Mouse (Mus musculus) thymus, adult 2 months (tissue): Measurements from ENCODE around the gene Dennd2c. TPM values are rescaled to one million over a fixed set of nuclear protein-coding genes. Genes with fewer than 3 reads are reported as not detected.

Experiments used
- DNase-seq: peaks from one replicate; pipeline ENCODE4 v3.0.0; 2021
- H3K27ac ChIP-seq: fragments of 200-500 bp; 2 replicates; pipeline ENCODE4 v1.5.1; 2012; ENCODE audit warnings: low read length, control low read depth; ENCODE audit not compliant: control insufficient read depth, insufficient read depth
- H3K27me3 ChIP-seq: fragments of 200-500 bp; 2 replicates; pipeline ENCODE4 v1.6.1; 2012; ENCODE audit warnings: mild to moderate bottlenecking, low read length, moderate library complexity, mixed read lengths; ENCODE audit not compliant: control insufficient read depth, insufficient read depth
- H3K36me3 ChIP-seq: fragments of 200-500 bp; 2 replicates; pipeline ENCODE4 v1.6.1; 2012; ENCODE audit warnings: mild to moderate bottlenecking, low read length, moderate library complexity; ENCODE audit not compliant: control insufficient read depth, insufficient read depth
- H3K4me1 ChIP-seq: fragments of 200-500 bp; replicated peaks from 2 replicates; pipeline ENCODE4 v1.6.1; 2012; ENCODE audit warnings: low read length; ENCODE audit not compliant: control insufficient read depth, insufficient read depth
- H3K4me3 ChIP-seq: fragments of 200-500 bp; 2 replicates; pipeline ENCODE4 v1.5.1; 2012; ENCODE audit warnings: mild to moderate bottlenecking, low read length, control low read depth, moderate library complexity; ENCODE audit not compliant: control insufficient read depth, insufficient read depth
- CTCF ChIP-seq: fragments of 200-500 bp; IDR thresholded peaks from 2 replicates; pipeline ENCODE4 v1.5.1; 2012; ENCODE audit warnings: mild to moderate bottlenecking, control low read depth, low read length, moderate library complexity, borderline replicate concordance; ENCODE audit not compliant: control insufficient read depth, poor library complexity, insufficient read depth; ENCODE audit errors: extremely low read depth
- POLR2A ChIP-seq: fragments of 200-500 bp; IDR thresholded peaks from 2 replicates; pipeline ENCODE4 v1.6.1; 2012; ENCODE audit warnings: mild to moderate bottlenecking, low read length, control low read depth, moderate library complexity; ENCODE audit not compliant: control insufficient read depth, poor library complexity, insufficient read depth; ENCODE audit errors: extremely low read depth
- WGBS: fragments of 180-500 bp; shearing (Covaris S2); methylation state at CpG from one replicate; pipeline ENCODE4 v1.1.7; 2018; 5-methylcytosine and 5-hydroxymethylcytosine counted together
- polyA plus RNA-seq: library from polyadenylated mRNA; depleted of rRNA; stranded (reverse); fragments of >200 nt; gene quantifications from 2 replicates; pipeline ENCODE4 v1.2.3, GENCODE M21; 2012

Gene Dennd2c
- polyA plus RNA-seq, 1 experiment = 2.2 TPM

DNA sequence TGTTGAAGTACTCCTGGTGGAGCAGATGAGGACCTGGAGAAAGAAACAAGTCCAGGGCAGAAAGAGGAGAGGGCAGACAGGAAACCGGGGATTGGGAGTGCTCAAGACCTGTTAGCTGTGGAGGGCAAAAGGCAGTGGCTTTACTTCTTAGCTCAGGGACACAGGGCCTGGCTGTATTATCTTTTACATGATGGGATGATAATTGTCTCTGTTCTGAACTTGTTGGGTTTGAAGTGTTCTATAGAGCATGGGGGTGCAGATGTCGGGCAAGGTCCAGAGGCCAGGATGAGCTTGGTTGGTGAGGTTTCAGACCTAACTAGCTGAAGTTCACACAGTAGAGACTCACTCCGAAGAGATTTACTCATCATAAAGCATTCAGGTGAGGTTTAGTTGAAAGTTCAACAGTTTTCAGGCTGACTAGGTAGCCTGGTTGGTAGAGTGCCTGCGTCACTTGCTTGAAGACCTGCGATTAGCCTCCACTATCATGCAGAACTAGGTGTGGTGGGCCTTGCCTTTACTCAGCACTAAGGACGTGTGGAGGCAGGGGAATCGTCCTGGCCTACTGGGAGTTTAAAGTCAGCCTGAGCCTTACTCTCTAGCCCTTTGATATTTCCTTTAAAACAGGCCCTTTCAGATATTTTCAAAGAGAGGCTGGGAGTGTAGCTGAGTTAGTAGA is 5.3 kb downstream of the Dennd2c start:
- Histone ChIP-seq H3K36me3 (no peaks in the 10 kb centered on the region), H3K27me3 (no peaks in the 10 kb centered on the region), H3K4me3 (no peak overlapping the region), H3K27ac (no peak overlapping the region), H3K4me1 (no peaks in the 10 kb centered on the region)
- 97% methylated on average over 7 of the region's 7 CpGs for WGBS
- TF ChIP-seq CTCF (no peak), POLR2A (no peak)
- DNase-seq = no peak

DNA sequence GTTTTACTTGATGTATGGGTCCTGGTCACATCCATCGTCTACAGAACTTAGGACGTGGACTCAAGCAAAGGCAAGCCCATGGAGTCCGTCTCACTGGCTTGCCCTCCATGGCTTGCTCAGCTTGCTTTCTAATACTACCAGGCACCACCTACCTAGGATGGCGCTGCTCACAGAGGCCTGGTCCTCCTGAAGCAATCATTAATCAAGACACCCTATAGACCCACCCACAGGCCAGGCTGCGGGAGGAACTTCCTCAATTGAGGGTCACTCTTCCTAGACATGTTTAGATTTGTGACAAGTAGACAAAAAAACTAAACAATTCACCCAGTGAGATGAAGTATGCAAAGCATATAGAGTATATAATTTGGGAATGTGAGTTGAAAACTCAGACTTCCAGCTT is 9.8 kb downstream of the Dennd2c start:
- Histone ChIP-seq H3K27ac (no peak overlapping the region), H3K27me3 (no peaks in the 10 kb centered on the region), H3K36me3 (no peaks in the 10 kb centered on the region), H3K4me1 (no peaks in the 10 kb centered on the region), H3K4me3 (no peak overlapping the region)
- no peak for DNase-seq
- TF ChIP-seq POLR2A (no peak), CTCF (no peak)
- WGBS = 77% methylated on average over 5 of the region's 5 CpGs

- no peaks in the 10 kb centered on the region for H3K4me1 ChIP-seq
- WGBS = 94% methylated on average over 3 of the region's 3 CpGs
- H3K27me3 ChIP-seq = no peaks in the 10 kb centered on the region
- no peak overlapping the region for H3K4me3 ChIP-seq
- H3K27ac ChIP-seq = no peak overlapping the region
- no peaks in the 10 kb centered on the region for H3K36me3 ChIP-seq
- DNase-seq = no peak
- TF ChIP-seq CTCF (no peak), POLR2A (no peak)
Measured at GRCm38 (mm10) chr3:103123636-103124035, 21.2 kb downstream of the Dennd2c start.

DNA sequence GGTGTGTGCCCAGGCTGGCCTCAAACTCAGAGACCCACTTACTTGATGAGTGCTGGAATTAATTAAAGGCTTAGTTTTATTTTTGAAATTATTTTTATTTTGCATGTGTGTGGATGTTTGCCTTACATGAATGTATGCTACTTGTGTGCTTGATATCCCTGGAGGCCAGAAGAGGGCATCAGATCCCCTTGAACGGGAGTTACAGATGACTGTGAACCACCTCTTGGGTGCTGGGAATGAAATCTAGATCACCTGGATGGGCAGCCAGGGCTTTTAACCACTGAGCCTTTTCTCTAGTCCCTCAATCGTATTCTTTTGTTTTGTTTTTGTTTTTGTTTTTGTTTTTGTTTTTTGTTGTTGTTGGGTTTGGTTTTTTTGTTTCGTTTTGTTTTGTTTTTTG is 23.7 kb downstream of the Dennd2c start:
- no peaks in the 10 kb centered on the region for H3K27me3 ChIP-seq
- no peak for DNase-seq
- H3K4me1 ChIP-seq = peaks cover 9% of the 10 kb centered on the region
- no peaks in the 10 kb centered on the region for H3K36me3 ChIP-seq
- 93% methylated on average over 3 of the region's 3 CpGs for WGBS
- H3K27ac ChIP-seq = no peak overlapping the region
- TF ChIP-seq POLR2A (no peak), CTCF (no peak)
- H3K4me3 ChIP-seq = no peak overlapping the region

DNA sequence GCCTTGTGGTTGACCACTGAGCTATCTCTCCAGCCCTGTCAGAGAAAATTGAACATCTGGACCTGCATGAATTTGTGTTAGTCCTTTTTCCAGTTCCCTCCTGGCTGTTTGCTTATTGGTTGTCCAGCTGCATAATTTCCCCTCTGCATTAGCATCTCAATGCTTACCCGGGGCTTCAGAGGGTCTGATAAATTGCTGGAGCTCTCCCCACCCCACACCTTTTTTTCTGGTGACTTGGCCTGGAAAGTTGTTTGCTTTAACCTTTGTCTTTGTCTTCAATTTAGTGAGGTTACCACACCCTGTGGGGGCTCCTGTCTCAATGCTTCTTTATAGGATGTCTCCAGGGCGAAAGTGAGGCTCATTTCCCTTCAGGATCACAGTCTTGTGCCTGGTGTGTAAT is 24.8 kb downstream of the Dennd2c start:
- H3K27ac ChIP-seq = no peak overlapping the region
- no peaks in the 10 kb centered on the region for H3K36me3 ChIP-seq
- TF ChIP-seq POLR2A = no peak
- TF ChIP-seq CTCF = no peak
- H3K4me3 ChIP-seq = no peak overlapping the region
- H3K27me3 ChIP-seq = no peaks in the 10 kb centered on the region
- peaks cover 9% of the 10 kb centered on the region for H3K4me1 ChIP-seq
- 94% methylated on average over 2 of the region's 2 CpGs for WGBS
- no peak for DNase-seq

DNA sequence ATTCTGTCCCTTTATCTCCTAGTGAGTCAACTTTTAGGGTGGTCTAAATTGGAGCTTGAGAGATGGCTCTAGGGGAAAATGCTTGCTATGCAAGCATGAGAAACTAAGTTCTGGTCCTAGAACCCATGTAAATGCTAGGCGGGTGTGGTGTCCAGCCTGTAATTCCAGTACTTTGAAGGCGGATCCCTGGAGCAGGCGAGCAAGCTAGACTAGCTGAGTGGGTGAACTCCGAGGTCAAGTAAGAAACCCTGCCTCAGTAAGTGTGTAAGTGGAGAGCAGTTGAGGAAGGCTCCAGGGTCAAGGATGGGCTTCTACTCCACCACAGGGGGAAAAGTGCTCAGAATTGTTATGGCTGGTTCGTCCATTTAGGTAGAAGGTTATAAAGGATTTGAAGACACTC is 25.3 kb downstream of the Dennd2c start:
- TF ChIP-seq POLR2A = no peak
- TF ChIP-seq CTCF = no peak
- no peak overlapping the region for H3K27ac ChIP-seq
- no peaks in the 10 kb centered on the region for H3K36me3 ChIP-seq
- no peak for DNase-seq
- H3K27me3 ChIP-seq = no peaks in the 10 kb centered on the region
- H3K4me3 ChIP-seq = no peak overlapping the region
- peaks cover 9% of the 10 kb centered on the region for H3K4me1 ChIP-seq
- 93% methylated on average over 5 of the region's 5 CpGs for WGBS

DNA sequence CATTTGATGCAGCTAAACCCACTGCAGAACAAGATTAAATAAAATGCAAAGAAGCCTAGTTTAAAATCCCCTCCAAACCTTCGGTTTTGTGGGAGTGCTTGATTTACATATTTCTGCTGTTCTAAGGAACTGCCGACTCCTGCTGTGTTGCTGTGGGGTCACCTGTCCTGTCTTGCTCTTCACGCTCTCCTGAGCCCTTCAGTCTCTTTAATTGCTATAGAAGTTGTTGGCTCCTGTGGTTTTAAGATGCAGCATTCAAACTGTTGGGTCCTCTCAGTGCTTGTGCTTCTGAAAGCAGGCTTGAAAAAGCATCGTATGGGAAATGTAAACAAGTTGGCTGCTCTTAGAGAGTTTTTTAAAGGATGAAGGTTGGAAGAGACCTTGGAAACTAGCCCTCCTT is 25.8 kb downstream of the Dennd2c start:
- Histone ChIP-seq H3K36me3 (no peaks in the 10 kb centered on the region), H3K4me1 (peaks cover 9% of the 10 kb centered on the region), H3K27me3 (no peaks in the 10 kb centered on the region), H3K4me3 (no peak overlapping the region), H3K27ac (no peak overlapping the region)
- 62% methylated on average over 4 of the region's 4 CpGs for WGBS
- TF ChIP-seq POLR2A (no peak), CTCF (no peak)
- DNase-seq = no peak
